23 mouse cellular contexts compared by ENCODE assay signal in the genomic region with DNA sequence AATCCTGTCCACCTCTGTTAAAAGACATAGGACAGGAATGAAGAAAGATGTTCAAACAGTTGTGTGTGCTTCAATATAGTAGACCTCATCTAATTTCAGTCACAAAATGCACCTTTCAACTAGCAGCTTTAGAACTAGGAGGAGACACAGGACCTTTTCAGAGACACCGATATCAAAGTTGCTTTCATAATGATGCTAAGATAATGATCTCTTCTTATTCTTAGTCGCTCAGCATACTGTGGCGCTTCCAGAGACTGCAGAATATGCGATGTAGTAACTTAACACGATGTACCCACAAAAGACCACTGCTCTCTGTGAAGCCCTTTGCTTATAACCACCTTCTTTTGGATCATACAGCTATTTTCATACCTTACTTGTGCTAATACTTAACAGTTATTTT. TPM values are rescaled to one million over a fixed set of nuclear protein-coding genes. Genes with fewer than 3 reads are reported as not detected.
DNase-seq lines count a peak whose midpoint lies in the region; ATAC-seq and TF ChIP-seq lines count a peak whose summit lies in the region.
"Had no signal": no experiment of that assay in that cellular context is flagged by ENCODE, and none has a peak within 500 bp of the region (broad histone marks: within the 10 kb centered on the region; RNA-seq: fewer than 3 reads in every experiment).

No protein-coding gene starts in this region.

- peak; percentile 27 for ATAC-seq in CD4-positive, CD25-positive, alpha-beta regulatory T cell, adult 4 months
- ATAC-seq: forebrain, embryonic 14.5 days; forebrain, embryonic 16.5 days had no signal

- 13% methylated on average over 5 of the region's 5 CpGs for whole genome bisulfite sequencing in thymus, adult 2 months

- no peaks in the 10 kb centered on the region for H3K36me3 ChIP-seq in thymus, adult 2 months (ENCODE audit: control insufficient read depth, insufficient read depth, low read length)
- H3K36me3 ChIP-seq: embryonic facial prominence, embryonic 13.5 days; embryonic facial prominence, embryonic 15.5 days; forebrain, embryonic 10.5 days; forebrain, embryonic 12.5 days had no signal

- no peak overlapping the region for H3K27ac ChIP-seq in thymus, adult 2 months (ENCODE audit: control insufficient read depth, insufficient read depth, low read length)
- H3K27ac ChIP-seq: embryonic facial prominence, embryonic 13.5 days; embryonic facial prominence, embryonic 15.5 days; forebrain, embryonic 10.5 days; forebrain, embryonic 12.5 days had no signal

- no peak for TF ChIP-seq POLR2A in thymus, adult 2 months (IDR thresholded peaks at IDR 0.05; ENCODE audit: control insufficient read depth, extremely low read depth, insufficient read depth, low read length, poor library complexity)

- H3K27me3 ChIP-seq in thymus, adult 2 months (ENCODE audit: control insufficient read depth, insufficient read depth, low read length) = no peaks in the 10 kb centered on the region
- H3K27me3 ChIP-seq: embryonic facial prominence, embryonic 13.5 days; embryonic facial prominence, embryonic 15.5 days; forebrain, embryonic 12.5 days had no signal

- TF ChIP-seq CTCF in thymus, adult 2 months (IDR thresholded peaks at IDR 0.05; ENCODE audit: borderline replicate concordance, control insufficient read depth, extremely low read depth, insufficient read depth, low read length, poor library complexity) = no peak

- no peak overlapping the region for H3K4me3 ChIP-seq in thymus, adult 2 months (ENCODE audit: control insufficient read depth, insufficient read depth, low read length)
- H3K4me3 ChIP-seq: embryonic facial prominence, embryonic 13.5 days; embryonic facial prominence, embryonic 15.5 days; erythroblast, embryonic 14.5 days; forebrain, embryonic 10.5 days; forebrain, embryonic 12.5 days had no signal

- peaks cover 23% of the 10 kb centered on the region for H3K4me1 ChIP-seq in thymus, adult 2 months (replicated peaks; ENCODE audit: control insufficient read depth, insufficient read depth, low read length)
- H3K4me1 ChIP-seq: embryonic facial prominence, embryonic 13.5 days; embryonic facial prominence, embryonic 15.5 days; forebrain, embryonic 10.5 days; forebrain, embryonic 12.5 days had no signal

- peak; percentile 69 for DNase-seq in CD4-positive helper T cell, adult 2 months (ENCODE audit: low read depth, low spot score)
- peak; percentile 83 for DNase-seq in induced T-regulatory cell, adult 2 months (ENCODE audit: low read depth)
- DNase-seq in naive thymus-derived CD4-positive, alpha-beta T cell, adult 2 months (ENCODE audit: low read depth) = peak; percentile 72
- no peak for DNase-seq in thymus, adult 2 months
- no peak for DNase-seq in cerebellum, adult 8-10 months
- DNase-seq in testis, postnatal 10 days (ENCODE audit: low spot score) = no peak
- DNase-seq: adrenal gland, adult 8-10 months; adrenal gland, postnatal 14 days; B cell, adult 2 months; cerebellum, adult 11-12 months; cerebellum, adult 2 months; cerebellum, adult 9-11 months; cerebellum, postnatal 14 days; cerebellum, postnatal 36 days; embryo, embryonic 11 days had no signal

RNA-seq across cellular contexts. Expression of gene Stk17b, which starts 10.1 kb away (rescaled TPM):
- 100 to 1,000 TPM; 437 to 460 TPM for polyA plus RNA-seq in CD4-positive, CD25-positive, alpha-beta regulatory T cell, adult 4 months (2017; shearing (Covaris generic))
- 27.2 and 33.1 TPM in 2 replicates for polyA plus RNA-seq in thymus, adult 2 months (2012; rRNA removed)

Comparison
In these comparisons a context has a peak if more than half of its experiments do, and no peak if none do; other contexts are left out.
1. DNase-seq: peak in CD4-positive helper T cell, adult 2 months (single experiment), induced T-regulatory cell, adult 2 months (single experiment) and naive thymus-derived CD4-positive, alpha-beta T cell, adult 2 months (single experiment); none in thymus, adult 2 months (single experiment), cerebellum, adult 8-10 months (single experiment) and testis, postnatal 10 days (single experiment).
2. RNA of gene Stk17b, which starts 10.1 kb away (polyA plus RNA-seq): 437 to 460 TPM in CD4-positive, CD25-positive, alpha-beta regulatory T cell, adult 4 months; 27.2 to 33.1 TPM in thymus, adult 2 months; every median in the first group is over 10 times any median in the second.